Mouse (Mus musculus) stomach, embryonic 15.5 days (tissue): ENCODE measurements at regions not wholly inside any gene's neighbourhood (a gene's known extent, or its start where the extent isn't known, plus 50 kb on each side); places are given as distances from the start of the nearest gene placed in this dataset.

Source experiments
- ATAC-seq: fragments of 200-750 bp; cut with Nextera tagmentation; 2 replicates; pipeline ENCODE4 v1.8.0; 2017; ENCODE audit warnings: low read depth, moderate number of reproducible peaks, moderate TSS enrichment; ENCODE audit not compliant: insufficient read depth, low FRiP score
- H3K27ac ChIP-seq: fragments of 300-500 bp; sonication (generic); 2 replicates; pipeline ENCODE4 v1.5.1; 2015; ENCODE audit warnings: mild to moderate bottlenecking, inconsistent platforms
- H3K27me3 ChIP-seq: fragments of 300-500 bp; sonication (generic); replicated peaks from 2 replicates; pipeline ENCODE4 v1.6.1; 2015; ENCODE audit warnings: inconsistent platforms
- H3K36me3 ChIP-seq: fragments of 300-500 bp; sonication (generic); 2 replicates; pipeline ENCODE4 v1.6.1; 2015; ENCODE audit warnings: inconsistent platforms
- H3K4me1 ChIP-seq: fragments of 300-500 bp; sonication (generic); 2 replicates; pipeline ENCODE4 v1.6.1; 2015; ENCODE audit warnings: inconsistent platforms
- H3K4me2 ChIP-seq: fragments of 300-500 bp; sonication (generic); 2 replicates; pipeline ENCODE4 v1.6.1; 2015; ENCODE audit warnings: mild to moderate bottlenecking, inconsistent platforms
- H3K4me3 ChIP-seq: fragments of 300-500 bp; sonication (generic); replicated peaks from 2 replicates; pipeline ENCODE4 v1.5.1; 2015; ENCODE audit warnings: inconsistent platforms
- H3K9ac ChIP-seq: fragments of 300-500 bp; sonication (generic); 2 replicates; pipeline ENCODE4 v1.6.1; 2015; ENCODE audit warnings: inconsistent platforms
- H3K9me3 ChIP-seq: fragments of 300-500 bp; sonication (generic); 2 replicates; pipeline ENCODE4 v1.6.1; 2016; ENCODE audit warnings: inconsistent platforms
- WGBS: fragments of 180-500 bp; shearing (Covaris S2); methylation state at CpG from one replicate; pipeline ENCODE4 v1.1.7; 2015; 5-methylcytosine and 5-hydroxymethylcytosine counted together

DNA sequence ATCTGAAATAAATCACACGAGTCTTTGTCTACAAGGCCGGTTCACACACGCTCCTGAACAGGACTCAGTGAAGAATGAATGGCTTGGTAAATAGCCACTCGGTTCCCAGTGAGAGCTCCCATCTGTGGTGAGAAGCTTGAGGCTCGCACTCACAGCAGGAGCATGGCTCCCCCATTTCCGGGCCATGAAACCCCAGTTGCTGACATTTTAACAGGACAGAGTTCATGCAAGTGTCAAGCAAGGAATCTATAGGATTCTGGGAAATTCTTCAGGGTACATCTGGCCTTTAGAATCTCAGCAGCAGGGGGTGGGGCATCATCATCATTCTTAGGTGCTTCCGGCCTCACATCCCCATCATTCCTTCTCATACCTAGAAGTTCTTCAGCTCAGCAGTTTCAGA, 371.8 kb downstream of the Adam3 start:
- Histone ChIP-seq H3K9ac (no peak overlapping the region), H3K4me3 (no peak overlapping the region), H3K36me3 (no peaks in the 10 kb centered on the region), H3K9me3 (no peaks in the 10 kb centered on the region), H3K4me1 (peaks cover 10% of the 10 kb centered on the region; the same call in 1 of the 2 replicates), H3K27me3 (no peaks in the 10 kb centered on the region), H3K4me2 (no peak overlapping the region), H3K27ac (no peak overlapping the region)
- no peak for ATAC-seq
- WGBS, result 66% methylated on average over 7 of the region's 7 CpGs

DNA sequence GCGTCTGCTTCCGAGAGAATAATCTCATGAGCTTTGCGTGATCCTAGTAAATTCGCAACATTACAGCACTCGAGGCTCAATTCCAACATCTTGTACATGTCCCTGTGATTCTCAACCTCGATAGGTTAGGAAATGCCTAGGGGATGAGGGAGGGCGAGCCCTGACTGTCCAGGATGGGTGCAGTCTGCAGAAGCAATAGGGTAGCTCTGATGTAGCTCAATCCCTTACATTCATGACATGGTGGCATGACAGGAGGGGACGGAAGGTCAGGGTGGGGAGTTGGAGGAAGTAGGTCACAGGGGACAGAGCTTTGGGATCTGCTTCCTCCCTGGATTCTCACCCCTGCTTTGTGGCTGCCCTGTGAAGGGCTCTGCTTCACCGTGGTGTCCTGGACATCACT, 373.3 kb downstream of the Adam3 start:
- WGBS, result 28% methylated on average over 9 of the region's 9 CpGs
- Histone ChIP-seq H3K4me2 (peak overlapping the region; percentile 51), H3K27ac (no peak overlapping the region), H3K4me1 (peaks cover 10% of the 10 kb centered on the region; the same call in 1 of the 2 replicates), H3K9me3 (no peaks in the 10 kb centered on the region), H3K36me3 (no peaks in the 10 kb centered on the region), H3K27me3 (no peaks in the 10 kb centered on the region), H3K9ac (no peak overlapping the region), H3K4me3 (no peak overlapping the region)
- no peak; the same call in 1 of the 2 replicates for ATAC-seq

DNA sequence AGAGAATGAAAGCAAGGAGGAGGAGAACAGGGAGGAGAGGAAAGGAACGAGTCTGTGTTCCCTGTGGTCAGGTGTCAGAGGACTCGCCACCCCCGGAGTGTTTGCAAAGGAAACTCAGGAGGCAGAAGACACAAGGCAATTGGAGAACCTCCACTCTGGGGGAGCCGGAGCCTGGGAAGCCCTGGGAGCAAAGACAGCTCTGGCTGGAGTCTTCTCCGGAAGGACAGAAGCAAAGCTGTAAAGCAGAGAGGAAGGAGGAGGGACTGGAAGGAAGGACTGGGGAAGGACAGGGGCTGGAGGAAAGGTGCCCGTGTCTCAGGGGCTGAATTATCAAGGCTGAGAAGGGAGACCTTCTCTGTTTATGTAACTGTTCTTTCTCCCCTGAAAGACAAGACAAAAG, 373.9 kb downstream of the Adam3 start:
- Histone ChIP-seq H3K9ac (no peak overlapping the region), H3K9me3 (no peaks in the 10 kb centered on the region), H3K27ac (no peak overlapping the region), H3K4me2 (peak overlapping the region; percentile 51), H3K4me1 (peaks cover 10% of the 10 kb centered on the region; the same call in 1 of the 2 replicates), H3K27me3 (no peaks in the 10 kb centered on the region), H3K36me3 (no peaks in the 10 kb centered on the region), H3K4me3 (peak overlapping the region; percentile 17)
- no peak for ATAC-seq
- 8% methylated on average over 6 of the region's 6 CpGs for WGBS

DNA sequence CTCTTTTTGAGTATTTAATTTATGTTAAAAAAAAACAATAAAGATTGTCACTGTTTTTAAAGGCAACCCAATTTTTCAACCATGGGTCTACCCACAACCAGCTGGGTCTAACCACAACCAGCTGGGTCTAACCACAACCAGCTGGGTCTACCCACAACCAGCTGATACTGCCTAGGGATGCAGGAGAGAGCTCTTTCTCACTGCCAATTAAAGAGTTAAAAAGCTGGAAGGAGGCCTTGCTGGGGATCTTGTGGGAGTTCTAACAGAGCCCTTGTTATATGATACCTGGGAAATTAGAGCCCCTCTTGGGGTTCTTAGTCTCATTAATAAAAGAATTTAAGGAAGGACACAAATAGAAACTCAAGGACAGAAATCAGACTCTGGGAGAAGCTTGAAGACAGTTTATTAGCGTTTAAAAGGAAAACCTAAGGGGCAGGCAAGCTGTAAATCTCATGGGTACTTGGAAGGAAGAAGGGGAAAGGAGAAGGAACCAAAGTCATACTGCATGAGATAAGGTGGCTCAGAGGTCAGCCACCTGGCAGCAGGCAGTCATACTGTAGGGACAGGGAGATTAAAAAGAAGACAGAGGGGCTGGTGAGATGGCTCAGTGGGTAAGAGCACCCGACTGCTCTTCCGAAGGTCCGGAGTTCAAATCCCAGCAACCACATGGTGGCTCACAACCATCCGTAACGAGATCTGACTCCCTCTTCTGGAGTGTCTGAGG, 379.1 kb downstream of the Adam3 start:
- no peaks in the 10 kb centered on the region for H3K27me3 ChIP-seq
- no peak overlapping the region for H3K4me3 ChIP-seq
- WGBS, result 67% methylated on average over 6 of the region's 6 CpGs
- ATAC-seq, result no peak
- H3K4me2 ChIP-seq, result no peak overlapping the region
- H3K9ac ChIP-seq, result no peak overlapping the region
- no peaks in the 10 kb centered on the region for H3K4me1 ChIP-seq
- no peaks in the 10 kb centered on the region for H3K9me3 ChIP-seq
- H3K27ac ChIP-seq, result no peak overlapping the region
- H3K36me3 ChIP-seq, result no peaks in the 10 kb centered on the region

DNA sequence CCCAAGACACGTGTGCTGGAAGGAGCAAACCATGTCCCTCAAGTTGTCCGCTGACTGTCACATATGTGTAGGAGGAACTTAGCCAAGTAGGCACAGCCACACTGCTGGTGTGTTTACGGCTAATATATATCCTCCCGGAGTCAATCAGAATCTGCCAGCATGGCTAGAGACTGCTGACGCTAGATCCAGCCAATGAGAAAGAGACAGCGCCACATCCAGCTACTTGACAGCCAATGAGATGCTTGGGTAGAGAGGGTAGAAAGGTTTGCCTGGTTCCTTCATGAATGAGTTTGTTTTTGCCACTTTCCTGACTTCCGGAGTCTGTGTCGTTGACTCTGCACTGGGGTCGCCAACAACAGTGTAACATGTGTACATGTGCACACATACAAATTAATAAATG, 387.0 kb downstream of the Adam3 start:
- H3K4me2 ChIP-seq, result no peak overlapping the region
- H3K9ac ChIP-seq, result no peak overlapping the region
- H3K27me3 ChIP-seq, result no peaks in the 10 kb centered on the region
- H3K27ac ChIP-seq, result no peak overlapping the region
- H3K36me3 ChIP-seq, result no peaks in the 10 kb centered on the region
- ATAC-seq, result no peak
- WGBS, result 90% methylated on average over 9 of the region's 9 CpGs
- H3K9me3 ChIP-seq, result no peaks in the 10 kb centered on the region
- no peaks in the 10 kb centered on the region for H3K4me1 ChIP-seq
- no peak overlapping the region for H3K4me3 ChIP-seq

DNA sequence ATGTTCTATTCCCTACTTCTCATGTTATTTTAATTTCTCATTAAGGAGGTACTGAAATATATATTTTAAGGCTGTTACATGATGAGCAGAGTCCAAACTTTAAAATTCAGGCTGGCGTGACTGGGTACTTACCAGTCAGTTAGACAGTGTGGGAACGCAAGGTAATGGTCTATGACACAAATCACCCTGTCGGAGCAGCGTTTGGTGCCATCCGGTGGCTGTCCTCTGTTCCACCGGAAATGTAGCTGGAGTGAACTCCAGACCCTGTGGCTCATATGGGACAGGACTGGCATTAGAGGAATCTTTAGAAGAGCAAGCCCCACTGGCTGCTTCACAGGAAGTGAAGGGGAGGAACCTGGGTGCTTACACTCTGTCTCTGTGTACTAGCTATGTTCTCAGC, 388.0 kb downstream of the Adam3 start:
- no peak overlapping the region for H3K27ac ChIP-seq
- 46% methylated on average over 6 of the region's 6 CpGs for WGBS
- H3K4me1 ChIP-seq, result no peaks in the 10 kb centered on the region

DNA sequence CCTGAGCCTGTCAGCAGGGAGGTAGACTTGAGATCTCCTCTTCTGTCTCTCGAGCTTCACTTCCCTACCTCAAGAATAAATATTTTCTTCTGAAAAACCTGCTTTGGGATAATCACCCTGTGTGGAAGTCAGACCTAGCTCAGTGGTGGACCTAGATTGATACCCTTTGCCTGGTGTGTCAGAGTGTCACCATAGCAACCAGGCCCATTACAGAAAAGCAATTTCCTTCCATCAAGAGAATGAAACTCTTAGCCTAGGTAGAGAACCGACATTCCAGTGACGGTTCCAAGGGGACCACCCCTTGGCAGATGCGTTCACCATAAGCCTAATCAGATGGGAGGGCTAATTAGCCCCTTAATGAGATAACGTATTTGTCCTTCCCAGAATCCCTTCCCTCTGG, 389.9 kb downstream of the Adam3 start:
- no peak overlapping the region for H3K27ac ChIP-seq
- no peak overlapping the region for H3K9ac ChIP-seq
- ATAC-seq, result no peak
- H3K4me2 ChIP-seq, result no peak overlapping the region
- H3K27me3 ChIP-seq, result no peaks in the 10 kb centered on the region
- no peaks in the 10 kb centered on the region for H3K4me1 ChIP-seq
- WGBS, result 51% methylated on average over 5 of the region's 5 CpGs
- H3K36me3 ChIP-seq, result no peaks in the 10 kb centered on the region
- no peak overlapping the region for H3K4me3 ChIP-seq
- H3K9me3 ChIP-seq, result no peaks in the 10 kb centered on the region

More for the DNA sequence above, 388.0 kb downstream of the Adam3 start:
- no peak for ATAC-seq
- Histone ChIP-seq H3K36me3 (no peaks in the 10 kb centered on the region), H3K27me3 (no peaks in the 10 kb centered on the region), H3K9me3 (no peaks in the 10 kb centered on the region), H3K9ac (no peak overlapping the region), H3K4me2 (no peak overlapping the region), H3K4me3 (no peak overlapping the region)

DNA sequence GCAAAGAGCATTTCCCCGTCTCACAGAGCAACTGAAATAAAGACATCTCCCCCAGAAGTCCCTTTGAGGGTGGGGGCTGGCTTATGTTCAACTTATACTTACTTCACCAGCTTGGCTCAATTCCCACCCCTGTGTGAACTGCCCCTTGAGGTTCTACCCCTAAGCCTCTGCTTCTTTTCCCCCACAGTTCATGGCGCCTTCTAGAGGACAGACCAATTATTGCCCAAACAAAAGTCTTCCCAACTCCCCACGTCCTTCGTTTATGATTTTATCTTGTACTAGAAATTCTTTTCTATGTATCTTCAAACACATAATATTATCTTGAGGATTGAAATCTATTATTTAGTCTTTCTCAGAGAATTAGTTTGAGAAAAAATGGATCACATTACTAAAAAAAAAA, 391.9 kb downstream of the Adam3 start:
- no peak for ATAC-seq
- no peaks in the 10 kb centered on the region for H3K36me3 ChIP-seq
- 78% methylated on average over 4 of the region's 4 CpGs for WGBS

DNA sequence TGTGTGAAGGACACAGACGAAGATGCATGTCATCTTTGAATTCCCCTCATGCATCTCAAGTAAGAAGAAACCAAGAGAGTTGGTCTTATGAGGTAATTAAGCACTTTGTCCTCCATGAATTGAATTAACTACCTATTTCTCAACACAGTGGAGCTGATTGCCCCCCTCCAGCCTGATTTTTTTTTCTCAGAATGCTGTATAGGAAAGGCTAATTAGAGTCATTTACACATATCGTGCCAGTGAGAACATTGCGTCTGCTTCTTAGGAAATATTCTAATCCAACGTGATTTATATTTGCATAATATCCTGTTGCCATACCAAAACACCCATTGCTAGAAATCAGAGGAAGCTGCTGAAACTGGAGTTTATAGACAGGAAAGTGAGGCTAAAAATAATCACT, 414.8 kb downstream of the Adam3 start:
- H3K27ac ChIP-seq, result no peak overlapping the region
- no peaks in the 10 kb centered on the region for H3K4me1 ChIP-seq
- no peak for ATAC-seq
- H3K4me2 ChIP-seq, result no peak overlapping the region
- H3K9ac ChIP-seq, result no peak overlapping the region
- H3K4me3 ChIP-seq, result no peak overlapping the region
- no peaks in the 10 kb centered on the region for H3K9me3 ChIP-seq
- WGBS, result 75% methylated on average over 4 of the region's 4 CpGs
- no peaks in the 10 kb centered on the region for H3K36me3 ChIP-seq
- H3K27me3 ChIP-seq, result no peaks in the 10 kb centered on the region

More for the DNA sequence above, 391.9 kb downstream of the Adam3 start:
- Histone ChIP-seq H3K4me3 (no peak overlapping the region), H3K9me3 (no peaks in the 10 kb centered on the region), H3K27me3 (no peaks in the 10 kb centered on the region), H3K4me2 (no peak overlapping the region), H3K9ac (no peak overlapping the region), H3K4me1 (no peaks in the 10 kb centered on the region), H3K27ac (no peak overlapping the region)

DNA sequence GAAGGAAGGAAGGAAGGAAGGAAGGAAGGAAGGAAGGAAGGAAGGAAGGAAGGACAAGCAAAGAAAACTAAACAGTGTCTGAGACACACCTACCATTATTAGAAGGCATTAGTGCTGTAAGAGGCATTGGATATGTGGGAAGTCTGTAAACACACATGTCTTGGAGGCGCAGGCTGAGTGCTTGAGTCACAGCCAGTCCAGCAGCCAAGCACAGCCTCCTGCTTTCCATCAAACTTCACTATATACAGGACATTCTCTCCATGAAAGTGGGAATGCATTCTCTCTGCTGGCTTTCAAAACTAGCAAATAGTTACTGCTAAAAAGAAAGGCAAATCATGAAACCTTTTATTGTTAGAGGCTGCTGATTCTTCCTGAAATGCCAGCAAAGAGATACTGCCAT, 431.1 kb downstream of the Adam3 start:
- no peaks in the 10 kb centered on the region for H3K4me1 ChIP-seq
- H3K4me3 ChIP-seq, result no peak overlapping the region
- 32% methylated on average over 1 of the region's 1 CpGs for WGBS
- H3K27ac ChIP-seq, result peak overlapping the region; percentile 26; the same call in 1 of the 2 replicates
- no peak overlapping the region for H3K4me2 ChIP-seq
- ATAC-seq, result no peak
- no peak overlapping the region for H3K9ac ChIP-seq
- H3K9me3 ChIP-seq, result no peaks in the 10 kb centered on the region
- no peaks in the 10 kb centered on the region for H3K36me3 ChIP-seq
- H3K27me3 ChIP-seq, result no peaks in the 10 kb centered on the region

DNA sequence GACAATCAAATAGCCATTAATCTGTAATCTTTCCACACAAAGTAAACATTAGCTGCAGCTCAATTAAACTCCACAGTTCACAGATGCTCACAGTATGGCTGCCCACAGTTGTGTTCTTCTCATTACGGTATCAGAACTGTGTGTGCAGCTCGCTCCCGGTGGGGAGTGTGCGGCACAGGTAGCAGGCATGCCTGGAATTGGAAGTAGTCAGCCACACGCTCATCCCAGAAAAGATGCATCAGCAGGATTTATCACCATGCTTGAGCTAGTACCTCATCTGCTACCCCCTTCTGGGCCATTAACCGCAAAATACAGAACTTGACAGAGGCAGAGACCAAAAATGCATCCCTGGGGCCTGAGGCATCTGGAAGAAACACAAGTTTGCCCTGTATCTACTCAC, 437.8 kb downstream of the Adam3 start:
- Histone ChIP-seq H3K27me3 (no peaks in the 10 kb centered on the region), H3K36me3 (no peaks in the 10 kb centered on the region), H3K4me1 (no peaks in the 10 kb centered on the region), H3K4me2 (no peak overlapping the region), H3K27ac (no peak overlapping the region), H3K4me3 (no peak overlapping the region), H3K9me3 (no peaks in the 10 kb centered on the region), H3K9ac (no peak overlapping the region)
- 88% methylated on average over 6 of the region's 6 CpGs for WGBS
- ATAC-seq, result no peak

DNA sequence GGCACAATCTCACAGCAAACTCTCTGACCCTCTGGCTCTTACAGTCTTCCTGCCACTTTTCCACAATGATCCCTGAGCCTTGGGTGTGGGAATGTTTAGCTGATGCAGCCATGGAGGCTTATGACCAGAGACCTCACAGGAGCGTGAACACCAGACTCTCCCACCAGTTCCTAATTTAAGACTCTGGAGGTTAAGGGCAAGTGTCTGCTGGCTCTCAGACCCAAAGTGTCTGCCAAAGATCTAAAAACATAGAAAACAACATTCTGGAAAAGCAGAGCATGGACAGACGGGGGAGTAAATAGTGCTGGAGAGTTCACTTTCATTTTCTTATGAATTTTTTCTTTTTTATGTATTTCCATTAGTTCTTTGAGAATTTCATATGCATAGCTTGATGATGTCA, 440.7 kb downstream of the Adam3 start:
- H3K27ac ChIP-seq, result no peak overlapping the region
- 52% methylated on average over 2 of the region's 2 CpGs for WGBS
- ATAC-seq, result no peak

More for the DNA sequence above, 440.7 kb downstream of the Adam3 start:
- Histone ChIP-seq H3K4me3 (no peak overlapping the region), H3K27me3 (no peaks in the 10 kb centered on the region), H3K4me1 (no peaks in the 10 kb centered on the region), H3K9ac (no peak overlapping the region), H3K9me3 (no peaks in the 10 kb centered on the region), H3K4me2 (no peak overlapping the region), H3K36me3 (no peaks in the 10 kb centered on the region)
